Mouse (Mus musculus) T-cell, adult 2 months (primary cell): ENCODE data around the gene Afg1l.
A peak's percentile ranks its signal among the peaks of the same experiment; 100 is the strongest.

ENCODE experiments used
- DNase-seq: peaks from one replicate; pipeline ENCODE4 v3.0.0; 2022; ENCODE audit warnings: low spot score

Afg1l gene

DNA sequence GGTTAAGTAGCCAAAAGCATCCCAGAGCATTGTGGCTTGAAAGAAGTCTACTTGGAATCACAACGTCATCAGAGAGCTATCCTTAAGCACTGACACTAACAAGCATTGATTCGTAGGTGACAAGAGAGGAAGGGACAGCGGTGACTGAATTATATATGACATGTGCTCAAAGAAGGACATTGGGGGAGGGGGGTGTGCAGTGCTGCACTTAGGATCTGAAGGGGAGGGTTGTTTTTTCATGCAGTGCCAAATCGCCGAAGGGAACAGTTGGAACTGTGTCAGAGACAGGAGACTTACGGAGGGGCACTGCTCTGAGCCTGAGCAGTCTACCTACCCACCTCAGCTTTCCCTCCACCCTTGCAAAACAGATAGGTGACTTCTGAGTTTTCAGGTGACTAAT lies 94.7 kb downstream of the Afg1l start:
- DNase-seq = no peak

DNA sequence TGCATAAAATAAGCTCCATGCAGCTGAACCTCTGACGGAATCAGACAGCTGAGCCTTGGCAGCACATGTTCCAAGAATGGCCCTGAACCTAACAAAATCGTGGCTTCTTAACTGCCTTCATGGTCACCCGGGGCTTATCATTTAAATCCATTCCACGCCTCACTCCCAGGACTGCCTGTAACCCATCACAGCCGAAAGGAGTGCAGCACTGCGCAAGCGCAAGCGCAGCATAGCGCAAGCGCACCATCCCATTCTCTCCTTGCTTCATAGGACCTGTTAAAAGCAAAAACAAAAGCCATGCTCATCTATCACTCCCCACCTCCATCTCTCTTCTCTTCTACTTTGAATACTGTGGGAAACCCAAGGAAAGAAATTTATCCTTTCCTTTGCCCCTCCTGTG lies 114.1 kb downstream of the Afg1l start:
- no peak for DNase-seq

DNA sequence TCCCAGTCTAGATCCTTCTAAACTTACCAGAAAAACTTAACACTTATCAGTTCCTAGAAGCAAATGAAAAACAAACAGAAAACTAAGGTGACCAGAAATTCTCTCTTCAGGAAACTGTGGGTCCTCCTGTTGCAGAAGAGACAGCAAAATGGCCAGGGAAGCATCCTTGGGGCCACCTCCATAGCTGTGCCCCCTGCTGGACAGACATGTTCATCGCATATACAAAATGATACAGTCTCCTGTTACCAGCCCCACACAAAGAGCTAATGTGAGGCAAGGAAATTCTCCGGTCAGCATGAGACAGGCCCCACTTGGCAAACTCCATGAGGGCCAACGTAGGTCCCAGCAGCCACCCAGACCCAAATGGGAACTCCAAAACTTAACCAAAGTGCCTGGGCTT lies 122.4 kb downstream of the Afg1l start:
- DNase-seq = peak; percentile 4

DNA sequence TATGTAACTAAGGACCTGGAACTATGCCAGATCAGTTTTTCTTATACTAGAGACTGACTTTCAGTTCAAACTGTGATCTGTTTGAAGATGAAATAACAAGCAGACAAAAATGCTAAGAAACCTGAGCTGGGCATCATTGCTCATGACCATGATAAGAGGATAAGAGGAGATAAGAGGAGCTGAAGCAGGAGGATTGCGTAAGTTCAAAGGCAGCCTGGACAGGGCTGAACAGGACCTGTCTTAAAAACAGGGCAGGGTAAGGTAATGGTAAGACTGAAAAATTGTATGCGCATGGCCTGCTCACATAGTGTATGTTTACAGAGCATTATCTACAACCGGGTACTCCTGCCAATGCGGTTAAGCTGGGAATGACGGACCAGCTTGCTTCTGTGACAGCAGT lies 130.4 kb downstream of the Afg1l start:
- no peak for DNase-seq

DNA sequence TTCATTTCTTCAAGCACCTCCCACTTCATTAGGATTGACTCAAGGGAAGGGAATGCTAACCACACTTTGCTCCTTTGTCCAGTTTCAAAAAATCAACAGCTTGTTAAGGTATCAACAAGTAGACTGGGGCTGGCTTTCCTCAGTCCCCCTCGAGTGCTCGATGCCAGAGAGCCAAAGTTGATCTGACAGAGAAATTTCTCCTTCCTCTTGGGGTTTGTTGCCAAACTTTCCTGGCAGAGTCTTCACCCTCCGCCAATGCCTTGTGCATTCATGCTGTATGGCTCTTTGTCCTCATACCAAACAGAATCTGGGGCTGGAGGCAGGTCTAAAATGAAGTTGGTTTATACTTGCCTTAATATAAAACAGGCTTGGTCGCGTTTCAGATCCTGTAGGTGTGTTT lies 131.2 kb downstream of the Afg1l start:
- no peak for DNase-seq

DNA sequence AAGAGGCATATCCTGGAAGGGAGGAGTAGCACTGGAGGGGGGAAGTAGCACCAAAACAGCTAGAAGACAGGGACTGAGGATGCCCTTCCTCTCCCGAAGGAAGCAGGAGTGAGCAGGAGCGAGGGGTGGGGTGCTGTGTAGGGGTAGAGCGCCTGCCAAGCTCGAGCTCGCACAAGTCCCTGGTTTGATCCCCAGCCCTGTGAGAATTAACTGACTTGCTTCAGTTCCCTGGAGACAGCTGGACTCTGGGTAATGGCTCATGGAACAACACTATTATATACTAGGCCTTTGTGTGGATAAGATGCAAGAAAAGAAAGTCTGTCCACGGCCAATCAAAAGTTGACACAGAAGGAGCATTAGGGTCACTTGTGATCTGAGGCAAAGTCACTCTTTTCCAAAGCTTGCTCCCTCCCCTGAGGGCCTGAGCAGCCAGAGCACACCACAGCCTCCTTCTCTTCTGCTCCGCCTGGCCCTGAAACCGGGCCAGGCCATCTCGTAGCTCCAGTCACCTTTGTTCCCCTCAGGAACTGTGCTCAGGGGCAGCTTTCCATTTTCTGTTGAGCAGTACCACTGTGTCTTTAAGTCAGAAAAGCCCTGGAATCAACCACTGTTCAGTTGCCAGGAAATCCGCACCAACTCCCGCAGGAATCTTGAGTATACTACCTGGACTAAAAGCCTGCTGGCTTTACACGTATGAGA lies 132.0 kb downstream of the Afg1l start:
- DNase-seq = no peak

DNA sequence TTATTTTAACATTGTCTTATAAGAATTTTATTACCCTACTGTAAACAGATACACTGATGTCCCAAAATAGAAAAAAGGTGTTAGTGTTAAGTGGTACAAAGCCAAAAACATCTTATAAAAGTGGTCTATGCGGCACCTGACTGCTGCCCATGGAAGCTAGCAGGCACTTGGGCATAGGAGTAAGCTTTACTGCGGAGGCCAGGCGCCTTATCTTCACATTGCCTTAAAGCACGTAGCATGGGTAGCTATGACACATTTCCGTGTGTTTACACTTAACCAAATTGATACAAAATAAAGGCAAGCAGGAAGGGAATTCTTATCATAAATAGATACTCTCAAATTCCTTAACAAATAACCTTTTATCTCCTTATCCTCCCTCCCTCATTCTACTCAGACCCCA lies 135.7 kb downstream of the Afg1l start:
- no peak for DNase-seq

DNA sequence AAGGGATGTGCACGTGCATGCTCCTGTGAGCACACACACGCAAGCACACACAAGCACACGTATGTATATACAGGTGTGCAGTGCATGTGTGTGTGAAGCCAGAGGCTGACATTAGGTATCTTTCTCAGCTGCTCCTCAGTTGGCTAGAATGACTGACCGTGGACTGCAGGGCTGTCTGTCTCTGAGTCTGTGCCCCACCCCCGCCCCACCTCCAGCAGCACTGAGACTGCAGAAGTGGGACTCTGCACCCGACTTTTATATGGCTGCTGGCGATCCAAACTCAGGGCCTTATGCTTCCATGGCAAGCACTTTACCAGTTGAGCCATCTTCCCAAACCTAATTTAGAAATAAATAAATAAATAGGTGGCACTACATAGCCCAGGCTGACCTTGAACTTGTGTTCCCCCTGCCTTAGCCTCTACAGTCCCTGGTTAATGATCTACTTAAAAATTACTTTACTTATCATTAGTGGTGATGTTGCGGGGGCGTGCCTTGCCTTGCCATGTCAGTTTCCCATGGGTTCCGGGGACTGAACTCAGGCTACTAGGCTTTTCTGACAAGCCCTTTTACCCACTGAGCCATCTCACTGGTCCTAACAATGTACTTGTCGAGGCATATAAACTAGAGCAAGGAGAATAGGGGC lies 136.4 kb downstream of the Afg1l start:
- DNase-seq = no peak

DNA sequence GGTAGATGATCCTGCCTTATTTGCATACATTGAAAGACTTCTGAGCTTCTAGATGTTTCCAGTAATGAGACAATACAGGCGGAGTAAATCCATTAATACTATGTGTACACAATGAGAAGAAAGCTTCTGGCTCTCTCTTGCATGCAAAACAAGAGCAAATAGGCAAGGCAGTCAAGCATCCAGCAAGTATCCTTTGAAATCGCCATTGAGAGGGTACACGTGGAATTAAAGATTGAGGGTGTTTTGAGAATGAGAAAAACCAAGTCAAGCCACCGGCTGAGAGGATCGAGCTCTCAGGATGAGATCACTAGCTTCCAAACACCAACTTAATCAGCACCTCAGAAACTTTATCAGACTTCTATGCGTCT lies 138.0 kb downstream of the Afg1l start:
- DNase-seq = no peak

DNA sequence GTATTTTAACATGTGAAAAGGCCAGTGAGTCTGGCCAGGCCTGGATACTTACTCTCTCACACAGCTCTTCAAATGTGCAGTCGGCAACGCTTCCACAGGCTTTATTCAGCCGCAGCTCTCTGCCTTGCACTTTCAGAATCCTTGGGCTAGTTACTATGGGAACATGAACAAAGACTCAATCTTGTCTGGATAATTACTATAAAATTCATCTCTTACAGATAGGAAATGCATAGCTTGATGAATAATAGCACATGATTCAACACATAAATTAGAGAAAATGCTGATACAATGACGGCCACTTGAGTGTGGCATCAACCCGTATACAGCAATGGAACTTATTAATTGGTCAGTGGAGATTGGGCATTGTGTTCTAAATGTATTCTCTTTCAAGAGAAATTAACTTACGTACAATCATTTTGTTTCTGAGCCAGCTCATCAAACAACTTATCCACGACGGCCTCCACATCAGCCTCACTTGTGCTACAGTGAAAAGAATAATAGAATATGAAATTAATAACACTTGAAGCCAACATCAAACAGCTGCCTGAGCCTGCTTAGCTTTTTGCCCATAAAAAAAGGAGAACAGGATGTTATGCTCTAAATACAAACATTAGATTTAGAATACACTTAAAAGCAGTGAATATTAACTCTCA lies 138.5 kb downstream of the Afg1l start:
- DNase-seq = no peak

DNA sequence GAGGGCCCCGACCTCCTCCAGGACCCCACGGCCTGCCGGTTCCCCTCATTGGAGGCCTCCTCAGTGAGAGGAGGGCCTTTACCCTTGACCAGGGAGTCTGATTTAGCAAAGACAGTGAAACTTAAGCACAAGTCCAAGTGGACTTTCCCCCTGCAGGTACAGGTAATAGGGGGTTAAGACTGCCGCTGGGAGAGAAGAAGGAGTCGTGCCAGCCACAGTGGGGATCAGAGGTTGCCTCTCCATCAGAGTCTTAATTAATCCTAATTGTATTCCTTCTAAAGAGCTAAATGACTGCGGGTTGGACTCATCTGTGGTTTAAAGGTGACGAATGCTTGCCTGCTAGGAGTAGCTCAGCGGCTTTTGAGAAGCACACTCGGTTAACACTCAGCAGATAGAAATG lies 139.9 kb downstream of the Afg1l start:
- no peak for DNase-seq

DNA sequence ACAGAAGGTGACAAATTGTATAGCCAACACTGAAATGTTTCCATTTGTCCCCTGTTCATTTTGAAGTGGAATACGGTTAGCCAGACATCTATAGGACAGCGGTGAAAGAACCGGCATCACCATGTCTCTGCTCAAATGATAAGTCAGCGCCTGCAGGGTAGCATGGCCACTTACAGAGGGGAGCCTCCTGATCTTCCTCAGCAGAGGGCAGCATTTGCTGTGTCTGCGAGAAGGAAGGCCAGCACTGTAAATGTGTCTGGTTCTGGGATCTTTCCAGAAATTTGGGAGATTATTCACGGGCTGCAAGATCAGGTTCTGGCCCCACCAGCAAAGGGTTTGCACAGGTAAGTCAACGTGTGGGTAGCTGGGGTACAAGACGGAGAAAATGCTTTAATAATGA lies 150.8 kb downstream of the Afg1l start:
- DNase-seq = no peak

DNA sequence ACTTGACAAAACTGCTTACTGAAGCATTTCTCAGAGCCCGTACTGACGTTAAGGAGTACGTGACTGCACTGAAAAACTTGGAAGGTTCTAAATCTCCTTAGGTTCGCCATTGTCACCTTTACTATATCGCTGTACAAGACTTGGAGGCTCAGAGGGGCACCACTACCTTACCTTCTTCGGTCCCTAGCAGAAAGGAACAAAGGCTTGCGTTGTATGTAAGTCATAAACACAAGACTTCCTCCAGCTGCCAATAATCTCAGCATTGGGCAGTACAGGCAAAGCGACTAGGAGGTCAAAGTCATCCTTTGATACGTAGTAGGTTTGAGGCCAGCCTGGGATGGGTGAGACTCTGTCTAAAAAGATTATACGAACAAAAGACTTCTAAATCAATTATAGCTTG lies 153.1 kb downstream of the Afg1l start:
- no peak for DNase-seq

DNA sequence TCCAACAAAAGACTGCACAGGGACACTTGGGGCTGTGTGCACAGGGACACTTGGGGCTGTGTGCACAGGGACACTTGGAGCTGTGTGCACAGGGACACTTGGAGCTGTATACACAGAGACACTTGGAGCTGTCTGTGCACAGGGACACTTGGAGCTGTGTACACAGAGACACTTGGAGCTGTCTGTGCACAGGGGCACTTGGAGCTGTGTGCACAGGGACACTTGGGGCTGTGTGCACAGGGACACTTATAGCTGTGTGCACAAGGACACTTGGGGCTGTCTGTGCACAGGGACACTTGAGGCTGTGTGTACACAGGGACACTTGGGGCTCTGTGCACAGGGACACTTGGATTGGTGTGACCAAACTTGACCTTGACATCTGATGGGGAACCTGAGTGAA lies 154.4 kb downstream of the Afg1l start:
- no peak for DNase-seq

DNA sequence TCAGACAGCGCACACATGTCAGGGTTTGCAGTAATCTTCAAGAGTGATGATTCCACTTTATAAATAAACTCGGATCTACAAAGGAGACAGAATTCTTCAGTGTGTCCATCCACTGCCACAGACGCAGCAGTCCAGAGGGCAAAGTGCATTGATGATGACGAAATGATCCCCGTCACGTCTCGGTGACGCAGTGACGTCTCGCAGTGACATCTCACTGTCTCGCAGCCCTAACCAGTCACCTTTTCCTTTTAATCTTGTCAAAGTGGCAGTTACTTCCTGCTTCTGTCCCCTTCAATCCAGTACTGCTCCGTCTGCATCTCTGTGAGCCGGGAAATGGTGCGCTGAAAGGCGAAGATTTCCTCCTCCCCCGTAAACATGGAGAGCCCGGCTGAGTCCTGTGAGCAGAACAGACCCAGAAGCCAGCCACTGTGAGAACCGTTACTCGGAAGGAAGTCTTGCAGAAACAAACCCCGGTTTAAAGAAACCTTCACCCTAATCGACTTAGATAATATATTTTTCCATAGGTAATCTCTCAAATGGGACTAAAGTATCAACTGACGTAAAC lies 165.1 kb downstream of the Afg1l start:
- no peak for DNase-seq

DNA sequence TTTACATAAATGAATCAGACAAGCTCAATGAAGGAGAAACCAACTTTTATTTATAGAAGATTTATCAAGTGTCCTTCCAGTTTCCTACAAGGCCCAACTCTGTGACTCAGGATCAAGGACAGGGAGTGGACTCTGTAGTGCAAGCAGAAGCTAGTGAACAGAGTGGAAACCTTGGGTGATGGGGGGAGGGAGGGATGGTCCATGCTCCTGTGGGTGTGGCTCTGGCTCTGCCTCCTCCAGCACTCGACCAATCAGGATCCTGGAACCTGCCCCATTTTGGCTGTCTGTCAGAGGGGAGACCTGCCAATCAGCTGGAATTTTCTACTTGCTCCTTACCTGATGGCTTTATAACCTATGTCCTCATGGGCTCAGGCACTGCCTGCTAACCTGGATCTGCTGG lies 165.8 kb downstream of the Afg1l start:
- no peak for DNase-seq

DNA sequence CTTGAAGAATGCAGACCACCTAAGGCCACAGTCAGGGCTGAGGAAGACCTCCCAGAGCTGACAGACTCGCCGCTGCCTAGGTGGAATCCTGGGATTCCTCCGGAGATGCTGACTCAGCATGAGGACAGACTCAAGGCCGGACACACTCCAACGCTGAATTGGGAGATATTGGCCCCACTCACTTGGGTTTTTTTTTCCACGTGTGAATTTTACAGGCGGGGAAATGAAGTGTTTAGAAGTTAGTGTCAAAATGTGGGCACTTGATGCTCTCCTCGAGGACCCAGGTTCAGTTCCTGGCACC lies 169.7 kb downstream of the Afg1l start:
- DNase-seq = no peak

DNA sequence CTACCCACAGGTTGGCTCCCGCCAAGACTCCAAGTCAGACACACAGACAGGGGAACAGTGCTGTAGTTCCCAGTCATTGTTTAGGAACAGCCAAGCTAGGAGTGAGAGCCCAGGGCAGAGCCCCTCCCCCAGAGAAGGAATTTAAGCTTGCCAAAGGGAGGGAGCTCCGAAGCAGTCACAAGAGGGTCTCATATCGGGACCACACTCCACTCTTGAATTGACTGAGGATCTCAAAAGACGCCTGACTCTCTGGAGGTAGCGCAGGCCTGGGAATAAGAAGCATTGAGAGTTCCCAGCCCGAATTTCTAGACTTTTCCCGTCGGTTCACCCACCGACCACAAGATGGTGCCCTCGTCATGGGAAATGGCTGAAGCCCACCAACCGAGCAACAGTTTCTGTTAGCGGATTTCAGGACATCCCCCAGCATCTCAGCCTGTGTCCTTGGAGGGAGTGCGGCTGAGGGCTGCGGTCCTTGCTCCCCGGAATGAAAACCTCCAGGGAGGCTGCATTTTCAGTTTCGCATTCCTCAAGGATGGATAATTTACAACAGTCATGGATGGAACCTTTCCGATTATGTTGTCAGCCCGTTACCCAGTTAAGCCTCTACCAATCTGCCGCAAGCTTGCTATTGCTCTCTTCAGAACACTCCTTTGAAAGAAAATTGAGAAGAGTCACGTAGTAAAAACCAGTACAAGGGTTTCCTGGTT lies 170.2 kb downstream of the Afg1l start:
- peak; percentile 20 for DNase-seq

DNA sequence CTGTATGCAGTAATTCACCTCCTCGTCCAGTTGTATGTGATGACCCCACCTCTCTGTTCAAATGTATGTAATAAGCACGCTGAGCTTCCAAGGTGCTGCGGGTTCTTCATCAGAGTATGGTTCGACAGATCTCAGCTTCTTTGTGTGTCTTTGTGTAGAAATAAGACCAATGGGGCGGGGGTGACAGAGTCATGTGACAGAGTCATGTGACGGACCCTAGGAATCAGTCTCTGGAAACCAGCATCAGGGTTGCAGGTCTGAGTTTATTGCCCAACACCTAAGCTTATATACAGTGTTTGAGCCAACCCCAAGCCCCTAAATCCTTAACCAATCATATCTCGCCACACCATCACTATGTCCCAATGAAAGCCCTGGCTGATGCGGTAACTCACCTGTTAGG lies 171.9 kb downstream of the Afg1l start:
- no peak for DNase-seq

DNA sequence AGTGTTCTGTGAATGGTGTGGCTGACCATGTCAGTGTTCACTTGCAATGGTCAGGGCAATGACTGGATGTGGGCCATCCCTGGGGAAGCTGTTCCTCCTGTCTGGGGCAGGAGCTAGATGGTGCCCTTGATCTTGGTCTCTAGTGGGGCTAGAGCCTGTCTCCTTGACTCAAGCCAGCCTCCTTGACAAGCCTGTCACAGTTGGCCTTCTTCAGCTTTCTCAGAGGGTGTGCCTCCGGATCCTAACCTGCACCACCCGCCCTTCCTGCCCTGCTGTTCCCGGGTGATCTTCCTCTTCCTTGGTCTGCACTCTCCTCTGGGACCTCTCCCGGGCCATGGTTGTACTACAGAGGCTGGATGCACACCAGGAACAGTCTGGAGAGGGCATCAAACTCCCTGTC lies 177.6 kb downstream of the Afg1l start:
- no peak for DNase-seq

DNA sequence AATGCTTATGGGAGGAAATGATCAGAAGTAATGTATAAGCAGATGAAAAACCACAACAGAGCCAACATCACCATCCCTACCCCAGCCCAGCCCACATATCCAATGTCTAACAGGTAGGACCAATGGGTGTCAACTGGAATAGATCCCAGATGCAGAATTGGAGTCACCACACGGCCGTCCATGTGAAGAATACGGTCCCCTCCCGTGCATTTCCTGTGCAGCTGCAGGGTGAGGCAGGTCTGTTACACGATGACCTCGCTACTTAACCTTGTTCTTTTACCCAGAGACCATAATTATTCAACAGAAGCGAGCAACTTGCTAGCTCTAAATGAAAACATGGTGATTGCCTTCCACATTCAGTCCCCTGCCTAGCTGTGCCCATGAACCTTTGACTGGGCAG lies 178.4 kb downstream of the Afg1l start:
- no peak for DNase-seq

DNA sequence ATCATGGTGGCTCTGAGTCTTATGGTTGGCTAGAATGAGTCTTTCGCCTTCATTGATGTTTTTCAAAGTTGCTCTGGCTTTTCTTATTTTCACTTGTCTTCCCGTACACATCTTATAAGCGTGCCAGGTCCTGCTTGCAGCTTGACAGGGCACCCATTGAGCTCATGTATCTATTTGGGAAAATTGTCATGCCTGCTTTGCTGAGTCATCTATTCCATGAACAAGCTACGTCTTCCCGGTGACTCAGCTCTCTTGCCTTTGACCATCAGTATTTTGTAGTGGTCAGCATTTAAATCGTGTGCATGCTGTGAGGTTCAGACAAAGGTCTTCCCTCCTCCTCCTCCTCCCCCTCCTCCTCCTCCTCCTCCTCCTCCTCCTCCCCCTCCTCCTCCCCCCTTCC lies 178.9 kb downstream of the Afg1l start:
- no peak for DNase-seq

DNA sequence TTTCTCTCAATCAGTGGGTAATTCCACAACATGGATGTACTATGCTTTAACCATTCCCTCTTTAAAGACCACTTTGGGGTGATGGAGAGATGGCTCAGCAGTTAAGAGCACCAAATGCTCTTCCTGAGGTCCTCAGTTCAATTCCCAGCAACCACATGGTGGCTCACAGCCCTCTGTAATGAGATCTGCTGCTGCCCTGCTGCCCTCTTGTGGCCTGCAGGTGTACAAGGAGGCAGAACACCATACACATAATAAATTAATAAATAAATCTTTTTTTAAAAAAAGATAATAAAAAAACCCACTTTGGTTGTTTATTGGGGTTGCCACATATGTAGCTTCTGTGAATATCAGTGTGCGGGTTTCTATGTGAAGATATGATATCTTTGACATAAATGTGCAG lies 180.4 kb downstream of the Afg1l start:
- peak; percentile 8 for DNase-seq
